Mouse (Mus musculus) megakaryocyte, embryonic 14.5 days (primary cell): ENCODE data around the gene Xrcc4. TPM values are rescaled to one million over a fixed set of nuclear protein-coding genes. Genes with fewer than 3 reads are reported as not detected.

Experiments used
- H3K27me3 ChIP-seq: replicated peaks from 2 replicates; pipeline ENCODE3; 2012; ENCODE audit warnings: inconsistent platforms
- H3K36me3 ChIP-seq: replicated peaks from 2 replicates; pipeline ENCODE3; 2012; ENCODE audit warnings: low read length, inconsistent platforms, mixed read lengths
- H3K4me1 ChIP-seq: 2 replicates; pipeline ENCODE4 v1.6.1; 2012; ENCODE audit warnings: inconsistent platforms
- H3K4me3 ChIP-seq: replicated peaks from 2 replicates; pipeline ENCODE3; 2012; ENCODE audit warnings: moderate library complexity, mild to moderate bottlenecking, inconsistent platforms
- H3K9me3 ChIP-seq: 2 replicates; pipeline ENCODE4 v1.6.1; 2012; ENCODE audit warnings: inconsistent platforms
- FLI1 ChIP-seq: IDR thresholded peaks from 2 replicates; pipeline ENCODE4 v1.6.1; 2012; ENCODE audit warnings: low read length, inconsistent platforms, mixed read lengths
- GATA1 ChIP-seq: IDR thresholded peaks from 3 replicates; pipeline ENCODE4 v1.6.1; 2012; ENCODE audit warnings: mixed read lengths, low read length, inconsistent platforms, borderline replicate concordance
- polyA plus RNA-seq: library from polyadenylated mRNA; stranded (reverse); fragments of >175 nt; gene quantifications from 2 replicates; pipeline ENCODE4 v1.2.3, GENCODE M21; 2012; ENCODE audit warnings: low replicate concordance; ENCODE audit not compliant: insufficient read depth

Xrcc4 gene
- polyA plus RNA-seq, 1 experiment, result 0.38 TPM

GRCm38 (mm10) chr13:89889074-89889473 is 200.3 kb downstream of the Xrcc4 start:
- Histone ChIP-seq H3K9me3 (no peaks in the 10 kb centered on the region), H3K27me3 (no peaks in the 10 kb centered on the region), H3K36me3 (no peaks in the 10 kb centered on the region), H3K4me1 (peaks cover 30% of the 10 kb centered on the region), H3K4me3 (peak overlapping the region; percentile 83)
- TF ChIP-seq FLI1 (peak; percentile 16; the same call in 1 of the 2 replicates), GATA1 (peak; percentile 94)

GRCm38 (mm10) chr13:89883523-89883922 is 205.9 kb downstream of the Xrcc4 start:
- H3K36me3 ChIP-seq, result no peaks in the 10 kb centered on the region
- no peak for TF ChIP-seq FLI1
- no peak for TF ChIP-seq GATA1
- no peaks in the 10 kb centered on the region for H3K27me3 ChIP-seq
- H3K4me1 ChIP-seq, result peaks cover under 1% of the 10 kb centered on the region; the same call in 1 of the 2 replicates
- H3K4me3 ChIP-seq, result no peak overlapping the region
- H3K9me3 ChIP-seq, result no peaks in the 10 kb centered on the region

- Histone ChIP-seq H3K9me3 (no peaks in the 10 kb centered on the region), H3K27me3 (no peaks in the 10 kb centered on the region), H3K4me3 (no peak overlapping the region), H3K4me1 (no peaks in the 10 kb centered on the region; the same call in 1 of the 2 replicates), H3K36me3 (no peaks in the 10 kb centered on the region)
- TF ChIP-seq GATA1, result no peak
- TF ChIP-seq FLI1, result no peak
Observed at GRCm38 (mm10) chr13:89881281-89881680, 208.1 kb downstream of the Xrcc4 start.

- TF ChIP-seq FLI1 (no peak), GATA1 (no peak)
- no peaks in the 10 kb centered on the region for H3K36me3 ChIP-seq
- H3K4me3 ChIP-seq, result no peak overlapping the region
- no peaks in the 10 kb centered on the region; the same call in 1 of the 2 replicates for H3K4me1 ChIP-seq
- H3K27me3 ChIP-seq, result no peaks in the 10 kb centered on the region
- no peaks in the 10 kb centered on the region for H3K9me3 ChIP-seq
Observed at GRCm38 (mm10) chr13:89878832-89879468, 210.5 kb downstream of the Xrcc4 start.

GRCm38 (mm10) chr13:89875499-89875898 is 213.9 kb downstream of the Xrcc4 start:
- TF ChIP-seq FLI1, result no peak
- no peak for TF ChIP-seq GATA1
- no peaks in the 10 kb centered on the region for H3K27me3 ChIP-seq
- no peaks in the 10 kb centered on the region for H3K4me1 ChIP-seq
- H3K4me3 ChIP-seq, result no peak overlapping the region
- no peaks in the 10 kb centered on the region for H3K36me3 ChIP-seq
- H3K9me3 ChIP-seq, result no peaks in the 10 kb centered on the region

- no peaks in the 10 kb centered on the region for H3K27me3 ChIP-seq
- TF ChIP-seq GATA1 (no peak), FLI1 (no peak)
- H3K4me3 ChIP-seq, result no peak overlapping the region
- H3K9me3 ChIP-seq, result no peaks in the 10 kb centered on the region
- no peaks in the 10 kb centered on the region for H3K4me1 ChIP-seq
- H3K36me3 ChIP-seq, result no peaks in the 10 kb centered on the region
Observed at GRCm38 (mm10) chr13:89872725-89873124, 216.7 kb downstream of the Xrcc4 start.

GRCm38 (mm10) chr13:89854139-89854538 is 235.3 kb downstream of the Xrcc4 start:
- peaks cover 6% of the 10 kb centered on the region; the same call in 1 of the 2 replicates for H3K4me1 ChIP-seq
- H3K36me3 ChIP-seq, result no peaks in the 10 kb centered on the region
- TF ChIP-seq GATA1, result no peak
- TF ChIP-seq FLI1, result no peak
- H3K9me3 ChIP-seq, result no peaks in the 10 kb centered on the region
- H3K4me3 ChIP-seq, result no peak overlapping the region
- H3K27me3 ChIP-seq, result no peaks in the 10 kb centered on the region

GRCm38 (mm10) chr13:89850746-89851145 is 238.7 kb downstream of the Xrcc4 start:
- no peaks in the 10 kb centered on the region for H3K9me3 ChIP-seq
- H3K36me3 ChIP-seq, result no peaks in the 10 kb centered on the region
- no peak for TF ChIP-seq FLI1
- TF ChIP-seq GATA1, result no peak
- no peaks in the 10 kb centered on the region for H3K27me3 ChIP-seq
- H3K4me3 ChIP-seq, result no peak overlapping the region
- H3K4me1 ChIP-seq, result peaks cover 6% of the 10 kb centered on the region; the same call in 1 of the 2 replicates

- TF ChIP-seq FLI1 (no peak), GATA1 (no peak)
- Histone ChIP-seq H3K4me1 (peaks cover 6% of the 10 kb centered on the region; the same call in 1 of the 2 replicates), H3K9me3 (no peaks in the 10 kb centered on the region), H3K36me3 (no peaks in the 10 kb centered on the region), H3K4me3 (no peak overlapping the region), H3K27me3 (no peaks in the 10 kb centered on the region)
Observed at GRCm38 (mm10) chr13:89849955-89850354, 239.5 kb downstream of the Xrcc4 start.

GRCm38 (mm10) chr13:89838635-89839034 is 250.8 kb downstream of the Xrcc4 start:
- no peaks in the 10 kb centered on the region for H3K27me3 ChIP-seq
- H3K4me1 ChIP-seq, result peaks cover 3% of the 10 kb centered on the region; the same call in 1 of the 2 replicates
- H3K36me3 ChIP-seq, result no peaks in the 10 kb centered on the region
- H3K4me3 ChIP-seq, result no peak overlapping the region
- H3K9me3 ChIP-seq, result no peaks in the 10 kb centered on the region
- no peak for TF ChIP-seq FLI1
- TF ChIP-seq GATA1, result no peak
